Mouse (Mus musculus) small intestine, adult 2 months (tissue): Measurements from ENCODE around the gene B3gat3.
"Not testable (repeated sequence)": the region's sequence is repeated elsewhere in the genome, so short reads cannot be mapped to it uniquely, and the experiment has no call there.

ENCODE experiments used
- CTCF ChIP-seq: fragments of 200-500 bp; IDR thresholded peaks from 2 replicates; pipeline ENCODE4 v1.5.1; 2012; ENCODE audit warnings: low read depth, mild to moderate bottlenecking, control low read depth, inconsistent platforms, low read length, moderate library complexity, mixed read lengths; ENCODE audit not compliant: insufficient replicate concordance, insufficient read length; ENCODE audit errors: extremely low read depth
- POLR2A ChIP-seq: fragments of 200-500 bp; IDR thresholded peaks from 2 replicates; pipeline ENCODE4 v1.6.1; 2012; ENCODE audit warnings: low read depth, mild to moderate bottlenecking, control low read depth, inconsistent platforms, low read length, moderate library complexity

DNA sequence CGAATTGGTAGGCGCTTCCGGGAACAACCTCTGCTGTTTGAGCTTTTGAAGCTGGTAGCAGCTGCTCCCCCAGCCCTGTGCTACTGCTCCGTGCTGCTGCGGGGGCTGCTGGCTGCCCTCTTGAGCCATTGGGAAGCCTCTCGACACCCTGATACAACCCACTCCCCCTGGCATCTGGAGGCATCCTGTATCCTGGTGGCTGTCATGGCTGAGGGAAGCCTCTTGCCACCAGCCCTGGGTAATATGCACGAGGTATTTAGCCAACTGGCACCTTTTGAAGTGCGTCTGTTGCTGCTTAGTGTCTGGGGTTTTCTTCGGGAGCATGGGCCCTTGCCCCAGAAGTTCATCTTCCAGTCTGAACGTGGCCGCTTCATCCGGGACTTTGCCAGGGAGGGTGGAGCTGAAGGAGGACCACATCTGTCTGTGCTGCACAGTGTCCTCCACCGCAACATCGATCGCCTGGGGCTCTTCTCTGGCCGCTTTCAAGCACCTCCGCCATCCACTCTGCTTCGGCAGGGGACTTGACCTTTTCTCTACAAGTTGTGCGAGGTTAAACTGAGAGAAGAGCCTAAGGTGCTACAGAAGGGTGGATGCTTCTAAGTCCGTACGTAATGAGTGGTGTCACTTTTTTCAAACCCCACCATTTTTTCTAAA lies 22.8 kb upstream of the B3gat3 start:
- TF ChIP-seq POLR2A, CTCF: not testable (repeated sequence)
